Mouse (Mus musculus) layer of hippocampus, postnatal 36 days (tissue): ENCODE data around the gene Klrb1f. TPM values are rescaled to one million over a fixed set of nuclear protein-coding genes. Genes with fewer than 3 reads are reported as not detected.
"Not testable (repeated sequence)": the region's sequence is repeated elsewhere in the genome, so short reads cannot be mapped to it uniquely, and the experiment has no call there.

Experiments
- DNase-seq, 2 experiments: peaks; one replicate each; pipeline ENCODE4 v3.0.0; 2022
- total RNA-seq, 2 experiments: library from RNA; stranded (reverse); gene quantifications; 2 replicates each; pipeline ENCODE4 v1.2.3; 2021

The Klrb1f gene
- total RNA-seq, 2 experiments from 2014 or later, result not detected

GRCm38 (mm10) chr6:129049596-129050251 lies 4.0 kb downstream of the Klrb1f start:
- DNase-seq, result no peak

GRCm38 (mm10) chr6:129051086-129051485 lies 5.4 kb downstream of the Klrb1f start:
- DNase-seq, result no peak

GRCm38 (mm10) chr6:129051731-129052130 lies 6.0 kb downstream of the Klrb1f start:
- DNase-seq, result no peak

- DNase-seq, result no peak
These were observed 10.5 kb downstream of the Klrb1f start for GRCm38 (mm10) chr6:129056237-129056636.

GRCm38 (mm10) chr6:129058013-129058412 lies 12.3 kb downstream of the Klrb1f start:
- no peak for DNase-seq

- DNase-seq, result no peak
These were observed 19.7 kb downstream of the Klrb1f start for GRCm38 (mm10) chr6:129065407-129065806.

- DNase-seq, result no peak
These were observed 20.2 kb downstream of the Klrb1f start for GRCm38 (mm10) chr6:129065857-129066256.

GRCm38 (mm10) chr6:129066530-129066929 lies 20.8 kb downstream of the Klrb1f start:
- no peak for DNase-seq

GRCm38 (mm10) chr6:129066986-129067385 lies 21.3 kb downstream of the Klrb1f start:
- DNase-seq, result peak in 1 of 2 experiments; percentile 20

GRCm38 (mm10) chr6:129085098-129085497 lies 39.4 kb downstream of the Klrb1f start:
- DNase-seq, result no peak

- DNase-seq, result not testable (repeated sequence)
These were observed 40.3 kb downstream of the Klrb1f start for GRCm38 (mm10) chr6:129086031-129086430.

GRCm38 (mm10) chr6:129088161-129088560 lies 42.5 kb downstream of the Klrb1f start:
- DNase-seq, result no peak

- not testable (repeated sequence) for DNase-seq
These were observed 42.9 kb downstream of the Klrb1f start for GRCm38 (mm10) chr6:129088596-129088995.

- DNase-seq, result no peak
These were observed 49.5 kb downstream of the Klrb1f start for GRCm38 (mm10) chr6:129095166-129095565.

- DNase-seq, result no peak
These were observed 52.2 kb downstream of the Klrb1f start for GRCm38 (mm10) chr6:129097929-129098328.

GRCm38 (mm10) chr6:129100794-129101193 lies 55.1 kb downstream of the Klrb1f start, which contains the start of gene Clec2e:
TSS of gene Clec2e (minus strand) at chr6:129100913.
- not testable (repeated sequence) for DNase-seq

- DNase-seq, result no peak
These were observed 55.9 kb downstream of the Klrb1f start for GRCm38 (mm10) chr6:129101604-129102003.

GRCm38 (mm10) chr6:129102858-129103555 lies 57.3 kb downstream of the Klrb1f start:
- no peak for DNase-seq

Other genes starting within 250 kb of the Klrb1f start
- not detected for gene Gm44511, start 219.6 kb upstream of the Klrb1f start, total RNA-seq
- not detected for gene Klrb1b, start 219.6 kb upstream of the Klrb1f start, total RNA-seq
- gene Clec2i, start 158.3 kb upstream of the Klrb1f start, total RNA-seq, result not detected
- 1 to 10 TPM; 2.1 to 2.2 TPM for gene BC035044, start 154.8 kb upstream of the Klrb1f start, total RNA-seq
- gene Clec2g, start 111.5 kb upstream of the Klrb1f start, total RNA-seq, result 1 to 10 TPM in 1 of 2 experiments, under 1 TPM in 1; 0.50 to 1.3 TPM
- gene Clec2e, start 55.0 kb downstream of the Klrb1f start, total RNA-seq, result not detected
- gene Clec2d, start 134.7 kb downstream of the Klrb1f start, total RNA-seq, result 1 to 10 TPM; 5.7 to 9.8 TPM
- gene Cd69, start 229.5 kb downstream of the Klrb1f start, total RNA-seq, result not detected